Mouse (Mus musculus): Measurements from ENCODE around the gene Il5ra. TPM values are rescaled to one million over a fixed set of nuclear protein-coding genes. Genes with fewer than 3 reads are reported as not detected.

The Il5ra gene
- polyA plus RNA-seq, 1 experiment from 2014 or later = not detected

Other genes with a start within 250 kb of the Il5ra start
- gene Trnt1, start 20.1 kb upstream of the Il5ra start, polyA plus RNA-seq (2014; fragmentation: Nextera tagmentation; extraction: Ambion mirVana) = 69.6 and 76.4 TPM in 2 replicates
- 46.0 and 47.3 TPM in 2 replicates for gene Crbn, start 51.0 kb upstream of the Il5ra start, polyA plus RNA-seq (2014; fragmentation: Nextera tagmentation; extraction: Ambion mirVana)

Data from limb, embryonic 11.5 days (tissue).